Mouse (Mus musculus) CD4-positive, CD25-positive, alpha-beta regulatory T cell, adult 2 months (primary cell): ENCODE measurements around the gene Asic3.

Experiments used
- DNase-seq: peaks from one replicate; pipeline ENCODE4 v3.0.0-alpha.2; 2012; ENCODE audit warnings: low read depth, low spot score

The Asic3 gene

DNA sequence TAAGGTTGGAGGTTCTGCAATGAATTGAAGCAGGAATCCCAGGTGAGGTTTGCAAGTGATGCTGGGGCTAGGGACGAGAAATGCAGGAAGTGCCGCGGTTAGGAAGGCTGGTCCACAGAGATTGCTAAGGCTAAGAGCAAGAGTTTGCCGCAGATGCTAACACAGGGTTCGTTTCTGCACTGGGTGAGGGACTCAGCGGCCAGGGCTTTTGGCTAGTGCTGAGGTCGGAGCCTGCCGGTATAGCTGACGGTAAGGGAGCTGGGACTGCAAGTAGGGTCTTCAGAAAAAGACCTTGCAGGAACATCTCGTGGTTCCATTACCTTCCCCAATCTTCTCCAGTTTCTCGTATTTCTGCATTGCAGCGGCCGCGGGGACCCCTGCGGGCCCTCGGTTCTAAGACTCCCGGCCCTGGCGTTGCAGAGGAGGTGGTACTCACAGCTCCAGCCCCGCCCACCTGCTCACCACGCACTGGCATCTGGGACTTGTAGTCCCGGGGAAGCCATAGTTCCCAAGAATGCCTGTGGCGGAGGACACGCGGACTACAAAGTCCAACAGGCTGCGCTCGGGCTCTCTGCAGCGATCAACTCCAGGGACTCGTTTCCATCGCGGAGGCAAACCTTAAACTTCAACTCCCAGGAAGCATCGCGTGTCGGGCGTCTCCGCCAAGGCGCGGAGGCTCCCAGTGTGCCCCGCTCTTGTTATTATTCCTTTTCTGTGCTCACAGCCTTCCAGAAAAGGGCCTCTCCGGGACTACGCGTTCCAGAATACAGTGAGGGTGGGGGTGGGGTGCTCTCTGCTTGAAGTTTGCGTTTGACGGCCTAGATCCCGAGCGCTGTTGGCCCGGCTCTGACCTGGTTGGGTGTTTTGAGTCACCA, 10.2 kb downstream of the Asic3 start, which contains the start of the genes Cdk5 and Slc4a2:
Cdk5 (minus strand) TSS at position 402 of the 875 bp plus-strand sequence.
Slc4a2 (plus strand) TSS at position 709 of the 875 bp plus-strand sequence.
- DNase-seq: peak; percentile 99

DNA sequence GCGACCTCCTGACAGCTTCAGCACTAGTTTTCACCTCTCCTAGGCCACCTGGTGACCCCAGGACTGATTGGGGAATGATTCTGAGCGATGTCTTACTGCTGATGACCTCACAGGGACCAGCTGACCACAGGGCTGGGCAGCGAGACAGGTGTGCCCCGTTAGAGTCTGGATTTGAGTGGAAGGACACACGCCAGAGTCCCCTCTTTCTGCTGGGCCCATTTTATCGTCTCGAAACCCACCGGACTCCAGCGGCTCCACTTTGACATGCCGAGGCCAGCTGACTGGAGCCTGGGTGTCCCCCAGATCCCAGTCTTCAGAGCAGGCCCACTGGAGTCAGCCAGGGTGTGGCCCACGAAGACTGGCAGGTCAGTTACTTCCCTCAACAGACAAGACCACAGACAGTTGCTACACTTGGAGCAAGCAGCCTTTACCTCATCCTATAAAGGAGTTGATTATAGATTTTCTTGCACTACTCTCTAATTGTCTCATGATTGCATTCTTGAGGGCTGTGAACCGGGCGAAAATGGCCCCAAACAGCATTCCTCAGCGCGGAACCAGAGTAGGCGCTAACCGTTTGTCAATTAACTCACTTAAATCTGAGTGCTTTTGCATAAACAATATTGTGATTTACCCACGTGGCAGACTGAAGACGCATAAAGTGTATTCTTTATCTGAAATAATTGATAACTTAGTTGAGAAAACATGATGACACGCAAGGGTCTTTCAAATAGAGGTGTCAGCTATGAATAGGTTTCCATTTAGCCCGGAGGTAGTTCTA, 11.0 kb downstream of the Asic3 start:
- DNase-seq: peak; percentile 46

DNA sequence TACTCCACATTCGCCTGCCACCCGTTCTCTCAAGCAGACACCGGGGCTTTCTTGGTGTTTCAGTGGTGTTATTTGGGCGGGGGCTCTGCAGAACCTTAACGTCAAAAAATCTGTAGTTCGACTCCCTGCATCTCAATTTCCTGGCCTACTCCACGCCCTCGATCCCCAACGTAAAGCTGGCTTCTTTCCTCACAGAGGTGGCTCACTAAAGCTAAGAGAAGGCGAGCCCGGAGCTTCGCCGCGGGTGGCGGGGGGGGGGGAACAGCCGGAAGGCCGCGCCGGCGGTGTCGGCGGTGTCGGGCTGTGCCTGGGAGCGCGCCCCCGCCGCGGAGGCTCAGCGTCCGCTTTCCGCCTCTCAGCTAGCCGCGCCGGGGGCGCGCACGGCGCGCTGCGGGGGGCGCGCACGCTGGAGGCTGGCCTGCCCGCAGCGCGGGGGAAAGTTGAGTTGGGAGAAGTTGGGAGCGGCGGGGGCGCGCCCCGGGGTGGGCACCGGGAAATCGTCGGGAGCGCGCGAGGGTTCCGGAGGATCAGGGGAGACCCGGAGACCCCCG, 11.7 kb downstream of the Asic3 start:
- DNase-seq: peak; percentile 95

DNA sequence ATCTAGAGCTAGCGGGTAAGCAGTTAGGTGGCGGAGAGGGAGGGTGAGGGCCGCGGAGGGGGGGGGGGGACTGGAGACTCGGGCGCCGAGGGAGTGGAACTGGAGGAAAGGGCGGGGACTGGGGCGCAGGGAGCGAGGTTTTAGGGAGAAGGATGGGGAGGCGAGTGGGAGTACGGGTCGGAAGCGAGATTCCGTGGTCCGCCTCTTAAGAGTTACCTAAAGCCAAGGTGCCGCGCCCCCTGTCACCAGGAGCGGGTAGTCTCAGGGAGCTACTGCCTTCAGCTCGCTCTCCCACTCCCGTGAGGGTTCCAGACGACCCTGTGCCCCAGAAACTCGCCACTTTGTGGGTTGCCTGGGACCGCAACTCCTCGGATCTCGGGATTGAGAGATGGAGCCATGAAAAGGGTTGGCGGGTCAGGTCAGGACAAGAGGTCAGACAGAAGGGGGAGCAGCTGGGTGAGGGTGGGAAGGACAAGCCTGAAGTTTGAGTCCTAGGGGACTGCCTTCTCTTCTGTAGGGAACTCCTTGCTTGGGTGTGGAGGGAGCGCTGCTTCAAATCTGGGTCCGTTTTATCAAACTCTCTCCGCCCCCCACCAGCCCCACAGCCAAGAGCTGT, 12.3 kb downstream of the Asic3 start:
- peak; percentile 81 for DNase-seq

DNA sequence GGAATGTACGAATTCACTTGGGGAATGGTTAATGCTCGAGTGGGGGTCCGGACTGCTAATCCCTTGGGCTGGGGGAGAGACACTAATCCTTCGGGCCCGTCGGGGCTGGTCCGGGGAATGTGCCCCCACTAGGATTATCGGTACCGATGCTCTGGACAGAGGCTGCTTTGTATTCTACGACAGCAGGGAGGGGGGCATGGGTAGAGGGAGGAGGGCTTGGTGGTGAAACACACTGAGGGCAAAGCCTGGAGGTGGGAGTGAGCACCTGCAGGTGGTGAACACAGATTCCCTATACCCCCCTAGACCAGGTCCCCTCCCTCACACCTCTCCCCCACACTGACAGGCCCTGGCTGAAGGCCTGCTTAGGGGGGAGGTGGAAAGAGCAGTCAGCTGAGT, 12.8 kb downstream of the Asic3 start:
- peak; percentile 21 for DNase-seq

DNA sequence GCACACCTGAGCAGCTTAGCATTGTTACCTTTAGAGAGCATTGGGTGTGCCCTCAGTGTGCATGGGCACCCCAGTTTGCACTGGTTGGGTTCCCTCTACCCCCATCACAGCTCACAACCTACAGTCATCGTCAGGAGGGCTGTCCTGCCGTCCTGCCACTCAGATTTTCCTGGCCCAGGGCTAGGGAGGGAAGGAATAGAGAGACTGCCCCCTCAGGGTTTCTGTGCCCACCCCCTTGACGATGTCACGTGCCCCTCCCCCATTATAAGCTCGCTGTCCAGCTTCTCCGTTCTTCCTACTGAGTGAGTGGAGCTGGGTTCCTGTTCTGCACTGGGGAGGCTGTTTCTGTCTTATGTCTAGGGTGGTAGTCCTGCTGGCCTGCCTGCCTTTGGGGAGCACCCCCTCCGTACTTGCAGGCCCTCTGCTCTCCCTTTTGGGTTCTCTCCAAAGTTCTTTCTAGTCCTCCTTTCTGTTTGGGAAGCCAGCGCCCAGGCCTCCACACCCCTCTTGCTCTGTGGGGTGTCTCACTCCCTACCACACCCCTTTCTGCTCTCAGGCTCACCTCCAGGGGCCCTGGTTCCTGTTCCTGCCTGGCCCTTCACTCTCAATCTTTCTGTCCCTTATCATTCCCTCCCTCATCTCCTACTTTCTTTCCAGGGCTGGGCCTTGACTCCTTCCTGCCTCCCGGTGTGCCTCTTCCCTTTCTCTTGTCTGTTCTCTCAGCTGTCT, 13.5 kb downstream of the Asic3 start:
- no peak for DNase-seq

DNA sequence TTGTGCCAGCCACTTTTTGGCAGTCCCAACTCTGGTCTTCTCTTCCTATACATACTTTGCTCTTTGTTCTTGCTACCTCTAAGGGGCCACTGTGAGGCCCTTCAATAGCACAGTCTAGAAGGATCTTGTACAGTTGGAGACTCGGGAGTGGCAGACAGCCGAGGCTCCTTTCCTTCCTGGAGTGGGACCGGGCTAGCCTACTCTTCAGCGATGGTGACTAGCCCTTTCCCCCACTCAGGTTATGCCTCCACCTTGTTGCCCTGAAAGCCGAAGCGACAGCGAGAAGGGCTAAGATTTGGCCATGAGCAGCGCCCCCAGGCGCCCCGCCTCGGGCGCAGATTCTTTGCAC, 14.1 kb downstream of the Asic3 start:
- DNase-seq: no peak

DNA sequence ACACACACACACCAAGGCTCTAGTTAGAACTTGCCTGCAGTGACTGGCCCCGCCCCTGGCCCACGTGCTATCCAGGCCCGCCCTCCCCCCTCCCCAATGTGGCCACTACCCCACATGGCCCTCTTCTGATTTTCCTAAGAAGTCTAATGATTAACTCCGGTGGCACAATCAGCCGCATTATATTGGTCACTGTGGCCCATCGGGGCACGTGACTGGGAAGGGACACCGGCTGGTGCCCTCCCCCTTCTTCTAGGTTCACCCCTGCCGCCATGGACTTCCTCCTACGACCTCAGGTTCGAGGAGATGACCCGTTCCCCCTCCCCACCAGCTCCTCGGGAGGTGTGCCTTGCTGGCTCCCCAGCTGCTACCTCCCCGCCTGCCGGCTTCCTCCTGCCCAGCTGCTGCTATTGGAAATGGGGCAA, 14.8 kb downstream of the Asic3 start:
- no peak for DNase-seq

DNA sequence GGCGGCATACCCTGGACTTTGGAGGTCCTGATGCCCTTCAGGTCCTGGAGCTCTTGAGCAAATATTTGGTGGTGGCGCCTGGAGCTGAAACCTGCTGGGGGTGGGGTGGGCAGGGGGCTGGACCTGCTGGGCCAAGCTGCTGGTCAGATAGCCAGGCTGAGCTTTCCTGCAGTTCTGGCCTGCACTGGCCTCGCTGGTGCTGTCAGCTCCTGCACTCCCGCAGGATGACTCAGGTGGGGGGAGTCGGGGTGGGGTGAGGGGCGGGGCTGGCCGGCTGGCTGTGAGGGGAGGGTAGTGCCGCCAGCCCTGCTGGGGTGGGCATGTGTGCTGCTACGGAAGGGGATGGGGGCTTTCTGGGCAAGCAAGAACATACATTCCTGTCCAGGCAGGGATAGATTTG, 15.4 kb downstream of the Asic3 start:
- no peak for DNase-seq

DNA sequence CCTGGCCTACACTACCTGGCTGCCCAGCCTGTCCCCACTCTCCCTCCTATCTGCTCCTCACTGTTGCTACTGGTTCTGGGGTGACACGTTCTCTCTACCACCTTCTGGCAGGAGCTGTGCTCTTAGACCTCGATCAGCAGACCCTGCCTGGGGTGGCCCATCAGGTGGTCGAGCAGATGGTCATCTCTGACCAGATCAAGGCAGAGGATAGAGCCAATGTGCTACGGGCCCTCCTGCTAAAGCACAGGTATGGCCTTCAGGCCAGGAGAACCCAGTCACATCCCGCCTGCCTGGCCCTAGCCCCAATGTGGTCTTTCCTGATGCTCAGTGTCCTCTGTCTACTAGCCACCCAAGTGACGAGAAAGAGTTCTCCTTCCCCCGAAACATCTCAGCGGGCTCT, 20.8 kb downstream of the Asic3 start:
- DNase-seq: no peak

DNA sequence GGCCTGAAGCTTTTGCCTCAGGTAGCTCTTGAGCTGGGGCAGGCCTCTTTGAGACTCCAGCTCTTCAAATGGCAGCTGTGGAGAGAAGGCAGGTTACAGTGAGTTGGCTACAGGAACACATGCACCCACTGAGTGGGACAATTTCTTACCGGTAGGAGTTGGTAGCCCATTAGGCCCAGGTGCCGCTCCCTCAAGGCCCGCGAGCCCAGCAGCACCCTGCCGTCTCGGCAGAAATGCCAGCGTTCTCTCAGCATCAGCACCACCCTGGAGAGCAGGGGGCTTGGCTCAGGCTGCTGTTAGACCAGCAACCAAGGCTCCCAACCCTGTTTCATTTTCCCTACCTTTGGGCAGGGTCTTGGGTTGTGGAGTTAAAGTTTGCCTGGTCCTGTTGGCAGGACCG, 28.0 kb downstream of the Asic3 start:
- no peak for DNase-seq

DNA sequence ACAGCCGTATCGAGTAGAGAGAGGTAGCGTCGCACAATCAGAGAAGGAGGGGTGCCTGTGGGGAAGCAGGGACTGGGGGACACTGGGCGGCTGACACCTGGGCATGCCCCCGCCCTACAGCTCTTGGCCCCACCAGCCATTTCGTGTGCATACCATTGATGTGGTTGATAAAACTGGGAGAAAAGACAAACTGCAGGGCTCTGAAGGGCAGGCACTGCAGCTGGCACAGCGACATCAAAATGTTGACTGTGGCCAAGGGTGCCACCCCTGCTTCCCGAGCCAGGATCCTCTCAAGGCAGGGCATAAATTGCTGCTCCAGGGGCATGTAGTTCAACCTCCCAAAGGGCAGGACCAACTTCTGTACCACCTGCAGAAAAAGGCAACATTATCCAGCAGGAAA, 28.8 kb downstream of the Asic3 start:
- no peak for DNase-seq

DNA sequence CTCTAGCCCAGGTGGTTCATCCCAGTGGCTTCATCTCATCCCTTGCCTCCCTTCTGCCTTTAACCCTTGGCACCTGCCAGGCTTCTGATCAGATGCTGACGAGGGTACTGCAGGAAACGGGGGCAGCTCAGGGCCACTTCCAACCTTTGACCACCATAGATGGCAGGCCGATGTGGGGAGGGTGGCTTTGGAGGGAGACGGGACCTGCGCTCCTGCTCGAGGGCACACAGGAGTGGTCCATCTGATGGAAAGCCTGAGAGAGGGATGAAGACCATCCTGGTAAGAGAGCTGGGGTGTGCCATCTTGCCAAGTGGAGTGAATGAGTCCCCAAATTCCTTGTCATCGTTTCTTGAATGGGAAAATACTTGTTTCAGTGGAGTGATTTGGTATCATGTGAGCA, 30.0 kb downstream of the Asic3 start:
- no peak for DNase-seq

DNA sequence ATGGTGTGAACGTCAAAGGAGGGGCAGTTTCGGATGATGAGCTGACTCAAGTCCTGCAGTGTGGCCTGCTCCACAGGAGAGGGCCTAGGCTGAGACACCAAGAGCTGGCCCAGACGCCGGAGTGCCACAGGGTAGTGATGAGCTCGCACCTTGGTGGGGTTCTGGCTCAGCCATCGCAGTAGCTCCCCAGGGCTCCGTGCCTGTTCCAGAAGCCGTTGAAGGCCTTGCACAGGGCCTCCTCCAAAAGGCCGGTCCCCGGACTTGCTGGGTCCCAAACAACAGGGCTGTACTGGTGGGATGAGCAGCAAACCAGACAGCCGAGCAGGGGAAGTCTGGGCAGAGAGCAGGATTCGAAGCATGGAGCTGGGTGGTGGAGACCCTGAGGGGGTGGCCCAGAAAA, 30.7 kb downstream of the Asic3 start:
- no peak for DNase-seq

DNA sequence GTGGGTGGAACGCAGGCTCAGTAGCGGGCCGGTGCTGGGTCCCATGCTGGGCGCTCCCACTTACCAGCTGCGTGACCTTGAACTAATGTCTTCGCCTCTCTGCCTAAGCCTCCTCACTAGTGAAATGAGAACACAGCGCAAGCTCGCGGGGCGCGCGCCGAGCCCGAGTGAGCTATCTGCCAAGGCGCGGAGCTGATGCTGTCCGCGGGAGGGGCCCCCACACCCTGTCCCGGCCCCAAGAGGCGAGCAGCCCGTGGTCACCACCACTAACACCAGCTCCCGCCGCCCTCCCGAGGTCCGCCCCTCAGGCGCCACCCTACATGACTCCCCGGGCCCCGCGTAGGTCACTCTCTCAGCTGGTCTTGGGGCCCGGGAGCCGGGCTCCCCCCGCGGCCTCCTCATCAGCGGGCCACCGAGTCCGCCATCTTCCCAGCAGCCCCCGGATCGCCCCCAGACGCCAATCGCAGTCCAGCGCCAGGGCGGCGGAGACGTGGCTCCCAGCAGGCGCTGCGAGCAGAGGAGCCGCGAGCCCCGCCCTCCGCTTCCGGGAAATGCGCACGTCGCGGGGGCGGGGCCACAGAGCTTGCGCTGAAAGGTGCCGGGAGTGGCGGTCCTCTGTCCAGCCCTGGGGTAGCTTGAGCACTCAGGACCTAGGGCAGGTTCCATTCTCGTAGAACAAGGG, 31.7 kb downstream of the Asic3 start, which contains the start of gene Fastk:
Fastk (minus strand) TSS at position 542 of the 682 bp plus-strand sequence.
- peak; percentile 95 for DNase-seq

DNA sequence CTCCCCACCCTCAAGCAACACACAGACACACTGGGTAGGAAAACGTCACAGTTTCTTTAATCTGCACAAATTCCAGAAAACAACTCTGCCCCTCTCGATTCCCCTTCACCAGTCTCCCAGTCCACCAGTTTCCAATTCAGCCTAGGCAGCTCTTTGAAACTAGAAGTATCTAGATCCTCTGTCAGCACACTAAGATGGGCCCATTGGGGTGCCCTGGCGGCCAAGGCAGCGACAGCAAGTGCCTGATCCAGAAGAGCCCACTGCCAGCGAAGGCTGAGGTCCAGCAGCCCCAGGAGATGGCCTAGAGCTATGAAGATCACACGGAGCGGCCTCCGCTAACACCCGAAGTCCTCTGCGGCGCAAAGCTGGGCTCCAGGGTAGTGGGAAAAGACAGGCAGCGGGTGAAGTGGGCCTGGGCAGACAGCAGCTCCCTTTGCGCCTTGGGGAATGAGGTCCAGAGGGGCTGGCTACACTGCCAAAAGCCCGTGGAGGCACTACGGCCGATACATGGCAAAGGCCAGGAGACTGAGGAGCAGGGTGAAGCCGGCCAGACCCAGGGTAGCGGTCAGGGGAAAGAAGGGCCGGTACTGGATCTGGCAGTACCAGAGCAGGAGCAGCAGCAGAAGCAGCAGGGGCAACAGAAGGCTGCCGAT, 32.4 kb downstream of the Asic3 start:
- no peak for DNase-seq

DNA sequence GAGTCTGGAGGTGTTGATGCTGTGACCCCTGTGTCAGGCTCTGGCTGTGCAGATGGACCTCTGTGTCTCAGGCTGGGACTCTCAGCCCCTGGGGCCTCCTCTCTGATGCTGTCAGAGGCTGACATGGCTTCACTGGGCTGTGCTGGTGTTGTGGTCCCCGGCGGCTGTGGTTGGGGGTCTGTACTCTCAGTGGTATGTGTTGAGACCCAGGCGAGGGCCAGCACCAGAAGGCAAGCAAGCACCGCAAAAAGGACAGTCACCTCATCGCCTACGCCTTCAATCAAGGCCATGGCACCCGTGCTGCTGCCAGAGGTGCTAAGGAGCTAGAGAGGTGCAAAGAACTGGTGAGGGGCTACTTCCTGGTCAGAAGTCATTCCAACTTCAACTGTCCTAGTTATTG, 33.4 kb downstream of the Asic3 start:
- DNase-seq: no peak

DNA sequence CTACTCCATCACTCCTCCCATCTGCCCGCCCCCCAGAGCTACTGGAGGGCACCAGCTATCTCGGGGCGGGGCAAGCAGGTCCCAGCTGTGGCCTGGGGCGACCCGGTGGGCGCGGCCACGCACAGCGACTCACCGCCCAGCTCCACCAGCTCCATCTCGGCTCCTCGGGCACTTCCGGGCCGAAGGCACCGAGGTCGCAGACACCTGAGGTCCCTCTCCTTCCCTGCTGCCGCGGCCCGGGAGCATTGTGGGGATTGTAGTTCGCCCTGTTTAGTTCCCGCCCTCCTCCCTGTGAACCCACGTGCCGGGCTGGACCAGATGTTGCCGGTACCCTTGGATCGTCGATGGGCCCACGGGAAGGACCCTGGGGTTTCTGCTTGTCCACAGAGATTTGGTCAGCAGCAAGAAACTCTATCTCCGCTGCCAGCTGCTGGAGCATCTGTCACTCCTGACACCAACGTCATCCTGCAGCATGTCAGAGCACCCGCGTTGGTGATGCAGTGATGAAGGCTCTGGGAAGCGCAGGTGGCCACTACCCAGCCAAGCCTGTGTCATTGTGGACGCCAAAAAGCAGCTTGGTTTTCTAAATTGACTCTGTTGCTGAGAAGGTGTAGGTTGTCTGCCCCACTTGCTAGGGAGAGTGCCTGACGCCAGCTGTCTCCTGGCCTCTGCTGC, 34.6 kb downstream of the Asic3 start, which contains the start of gene Tmub1:
Tmub1 (minus strand) TSS at position 231 of the 675 bp plus-strand sequence.
- peak; percentile 91 for DNase-seq

DNA sequence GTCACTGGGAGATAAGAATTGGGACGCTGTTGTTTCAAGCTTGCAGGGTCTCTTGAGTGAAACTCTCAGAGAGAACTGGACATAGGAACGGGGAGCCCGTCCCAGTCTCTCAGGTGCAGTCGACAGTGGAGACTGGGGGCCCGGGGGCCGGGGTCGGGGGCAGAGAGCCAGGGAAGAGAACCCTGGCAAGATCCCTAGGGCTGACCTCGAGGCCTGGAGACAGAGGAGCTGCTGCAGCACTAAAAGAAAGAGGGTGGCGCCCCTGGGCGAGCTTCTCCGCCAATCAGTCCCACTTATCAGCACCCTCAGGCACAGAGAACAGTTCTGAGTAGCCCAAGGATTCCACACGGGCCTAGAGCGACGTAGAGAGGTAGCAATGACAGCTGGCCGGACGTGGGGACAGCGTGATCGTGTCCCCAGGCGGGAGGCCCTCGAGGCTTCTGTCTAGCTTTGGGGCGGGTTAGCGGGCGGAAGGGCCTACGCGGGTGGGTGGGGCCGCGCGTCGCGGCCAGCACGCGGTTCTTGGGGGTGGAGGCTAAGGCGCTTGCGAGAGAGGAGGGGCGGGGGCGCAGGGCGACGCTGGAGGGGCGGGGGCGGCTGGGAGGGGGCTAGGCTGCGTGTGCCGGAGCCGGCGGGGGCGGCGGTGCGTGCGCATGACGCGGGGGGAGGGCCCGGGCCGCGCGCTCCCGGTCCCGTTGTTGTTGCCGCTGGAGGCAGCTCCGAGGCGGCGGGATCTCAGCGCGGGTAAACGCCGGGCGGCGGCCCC, 38.3 kb downstream of the Asic3 start:
- peak; percentile 94 for DNase-seq
